Mouse (Mus musculus) kidney, adult 2 months (tissue): ENCODE measurements around the gene Krt1. TPM values are rescaled to one million over a fixed set of nuclear protein-coding genes. Genes with fewer than 3 reads are reported as not detected.

Source experiments
- DNase-seq: peaks from one replicate; pipeline ENCODE4 v3.0.0; 2021
- H3K27ac ChIP-seq: fragments of 200-500 bp; 2 replicates; pipeline ENCODE4 v1.5.1; 2012; ENCODE audit warnings: low read depth, low read length, control low read depth, inconsistent platforms; ENCODE audit not compliant: insufficient read depth
- H3K27me3 ChIP-seq: fragments of 200-500 bp; replicated peaks from 2 replicates; pipeline ENCODE4 v1.6.1; 2012; ENCODE audit warnings: mild to moderate bottlenecking, moderate library complexity, low read length, inconsistent platforms; ENCODE audit not compliant: control insufficient read depth, insufficient read depth
- H3K36me3 ChIP-seq: fragments of 200-500 bp; 2 replicates; pipeline ENCODE4 v1.6.1; 2012; ENCODE audit warnings: mild to moderate bottlenecking, moderate library complexity, low read length, inconsistent platforms; ENCODE audit not compliant: control insufficient read depth, insufficient read depth
- H3K4me1 ChIP-seq: fragments of 200-500 bp; 2 replicates; pipeline ENCODE4 v1.6.1; 2011; ENCODE audit warnings: low read length; ENCODE audit not compliant: control insufficient read depth, insufficient read depth
- H3K4me3 ChIP-seq: fragments of 200-500 bp; 2 replicates; pipeline ENCODE4 v1.5.1; 2011; ENCODE audit warnings: mild to moderate bottlenecking, low read depth, low read length, control low read depth; ENCODE audit not compliant: insufficient read depth
- CTCF ChIP-seq: fragments of 200-500 bp; conservative IDR thresholded peaks from 2 replicates; pipeline ENCODE4 v1.5.1; 2011; ENCODE audit warnings: low read depth, mild to moderate bottlenecking, control low read depth, low read length, moderate library complexity, mixed read lengths; ENCODE audit not compliant: insufficient read depth, insufficient read length
- POLR2A ChIP-seq: fragments of 200-500 bp; IDR thresholded peaks from one replicate; pipeline ENCODE4 v1.6.1; 2011; ENCODE audit warnings: low read depth, low read length, control low read depth
- WGBS: fragments of 180-500 bp; shearing (Covaris S2); methylation state at CpG from one replicate; pipeline ENCODE4 v1.1.7; 2018; 5-methylcytosine and 5-hydroxymethylcytosine counted together
- polyA plus RNA-seq: library from polyadenylated mRNA; depleted of rRNA; stranded (reverse); fragments of >200 nt; gene quantifications from 2 replicates; pipeline ENCODE4 v1.2.3, GENCODE M21; 2012; rRNA removed

Gene Krt1
- polyA plus RNA-seq, 1 experiment, result 0.05 TPM

- DNase-seq, result no peak
- 80% methylated on average over 16 of the region's 16 CpGs for WGBS
- TF ChIP-seq CTCF (no peak), POLR2A (no peak)
- Histone ChIP-seq H3K27me3 (no peaks in the 10 kb centered on the region; the same call in 1 of the 2 replicates), H3K4me1 (no peaks in the 10 kb centered on the region), H3K36me3 (no peaks in the 10 kb centered on the region), H3K27ac (no peak within 1 kb of the TSS), H3K4me3 (no peak within 1 kb of the TSS)
These were observed 32.7 kb downstream of the Krt1 start, which contains the start of gene Krt2 for GRCm38 (mm10) chr15:101817875-101818274. Gene Krt2, minus strand, starts transcription at chr15:101818169.

GRCm38 (mm10) chr15:101803052-101803822, 47.4 kb downstream of the Krt1 start:
- Histone ChIP-seq H3K27ac (no peak overlapping the region), H3K36me3 (no peaks in the 10 kb centered on the region), H3K4me1 (no peaks in the 10 kb centered on the region), H3K27me3 (no peaks in the 10 kb centered on the region), H3K4me3 (no peak overlapping the region)
- DNase-seq, result no peak
- WGBS, result 81% methylated on average over 11 of the region's 11 CpGs
- no peak for TF ChIP-seq POLR2A
- TF ChIP-seq CTCF, result no peak

- TF ChIP-seq CTCF (no peak), POLR2A (no peak)
- no peak for DNase-seq
- no peaks in the 10 kb centered on the region for H3K4me1 ChIP-seq
- H3K36me3 ChIP-seq, result no peaks in the 10 kb centered on the region
- no peak within 1 kb of the TSS for H3K27ac ChIP-seq
- WGBS, result 80% methylated on average over 6 of the region's 6 CpGs
- H3K27me3 ChIP-seq, result no peaks in the 10 kb centered on the region
- no peak within 1 kb of the TSS for H3K4me3 ChIP-seq
These were observed 48.2 kb downstream of the Krt1 start, which contains the start of gene Krt73 for GRCm38 (mm10) chr15:101802296-101802835. Gene Krt73, minus strand, starts transcription at chr15:101802346.

Other genes starting within 250 kb of the Krt1 start
- gene Gm5414, start 222.6 kb downstream of the Krt1 start, polyA plus RNA-seq, result not detected in 2 replicates
- not detected in 2 replicates for gene Gm5478, start 203.4 kb downstream of the Krt1 start, polyA plus RNA-seq
- not detected in 2 replicates for gene Krt6b, start 170.5 kb downstream of the Krt1 start, polyA plus RNA-seq
- not detected in 2 replicates for gene Krt6a, start 156.5 kb downstream of the Krt1 start, polyA plus RNA-seq
- gene Krt5, start 137.9 kb downstream of the Krt1 start, polyA plus RNA-seq, result 2.6 and 4.6 TPM in 2 replicates
- not detected in 2 replicates for gene Krt71, start 107.7 kb downstream of the Krt1 start, polyA plus RNA-seq
- gene Krt72, start 64.3 kb downstream of the Krt1 start, polyA plus RNA-seq, result not detected in 2 replicates
- gene Krt73, start 48.4 kb downstream of the Krt1 start, polyA plus RNA-seq, result not detected in 2 replicates
- not detected in 2 replicates for gene Krt2, start 32.6 kb downstream of the Krt1 start, polyA plus RNA-seq
- gene Krt77, start 18.9 kb upstream of the Krt1 start, polyA plus RNA-seq, result not detected in 2 replicates
- gene Krt76, start 42.1 kb upstream of the Krt1 start, polyA plus RNA-seq, result not detected in 2 replicates
- 0.18 TPM in 1 of 2 replicates, not detected in the other for gene Krt4, start 73.9 kb upstream of the Krt1 start, polyA plus RNA-seq
- gene Krt79, start 89.5 kb upstream of the Krt1 start, polyA plus RNA-seq, result 0.33 and 0.37 TPM in 2 replicates
- gene Krt78, start 103.5 kb upstream of the Krt1 start, polyA plus RNA-seq, result 0.02 TPM in 1 of 2 replicates, not detected in the other
- 82.8 and 88.0 TPM in 2 replicates for gene Krt8, start 153.7 kb upstream of the Krt1 start, polyA plus RNA-seq
- gene Krt18, start 177.4 kb upstream of the Krt1 start, polyA plus RNA-seq, result 20.7 and 25.0 TPM in 2 replicates
- 92.1 and 124 TPM in 2 replicates for gene Eif4b, start 223.0 kb upstream of the Krt1 start, polyA plus RNA-seq
- 124 and 143 TPM in 2 replicates for gene Tns2, start 249.6 kb upstream of the Krt1 start, polyA plus RNA-seq